ENCODE assay signal across 11 mouse cellular contexts in genomic region chr17:83034914-83035573, GRCm38 (mm10).
DNase-seq lines count a peak whose midpoint lies in the region; ATAC-seq and TF ChIP-seq lines count a peak whose summit lies in the region.
"Had no signal": no experiment of that assay in that cellular context is flagged by ENCODE, and none has a peak within 500 bp of the region (broad histone marks: within the 10 kb centered on the region; RNA-seq: fewer than 3 reads in every experiment).

No protein-coding gene starts in this region.

- TF ChIP-seq POLR2A in embryonic fibroblast, embryonic 13.5 days (IDR thresholded peaks at IDR 0.05; ENCODE audit: low read depth, low read length) = no peak

- H3K27ac ChIP-seq in intestine, embryonic 14.5 days (ENCODE audit: low read depth) = peak overlapping the region; percentile 59; the same call in 1 of the 2 replicates
- no peak overlapping the region; the same call in 1 of the 2 replicates for H3K27ac ChIP-seq in intestine, postnatal 0 days (ENCODE audit: low read depth, low read length)
- H3K27ac ChIP-seq in embryonic fibroblast, embryonic 13.5 days (ENCODE audit: insufficient read depth, low read length) = peak overlapping the region; percentile 76

- no peak for DNase-seq in intestine, embryonic 14.5 days (ENCODE audit: low spot score)
- DNase-seq in kidney, adult 9 months = peak; percentile 24
- peak; percentile 21 for DNase-seq in lung, postnatal 14 days
- no peak for DNase-seq in layer of hippocampus, adult 18-20 months (ENCODE audit: low spot score in 2 of 2)
- DNase-seq in layer of hippocampus, adult 8-10 months (ENCODE audit: low spot score in 2 of 2) = no peak
- no peak for DNase-seq in left cerebral cortex, adult 18-20 months (ENCODE audit: low spot score in 2 of 2)
- DNase-seq: cerebellum, adult 2 months; right cerebral cortex, postnatal 25 days had no signal

- TF ChIP-seq CTCF in intestine, postnatal 0 days (IDR thresholded peaks at IDR 0.05; ENCODE audit: low read depth) = no peak
- no peak for TF ChIP-seq CTCF in embryonic fibroblast, embryonic 13.5 days (IDR thresholded peaks at IDR 0.05; ENCODE audit: borderline replicate concordance, insufficient read depth, low read length)

- H3K4me1 ChIP-seq in intestine, embryonic 14.5 days (replicated peaks; ENCODE audit: control insufficient read depth, insufficient read depth, low read length) = peaks cover 8% of the 10 kb centered on the region
- no peaks in the 10 kb centered on the region for H3K4me1 ChIP-seq in intestine, postnatal 0 days (replicated peaks; ENCODE audit: control insufficient read depth, insufficient read depth, low read length)
- H3K4me1 ChIP-seq in embryonic fibroblast, embryonic 13.5 days (ENCODE audit: control insufficient read depth, insufficient read depth, low read length) = no peaks in the 10 kb centered on the region

- no peak overlapping the region for H3K9ac ChIP-seq in intestine, embryonic 14.5 days (ENCODE audit: low read length)
- H3K9ac ChIP-seq in intestine, postnatal 0 days (ENCODE audit: low read depth, low read length) = no peak overlapping the region

- no peak overlapping the region for H3K4me2 ChIP-seq in intestine, embryonic 14.5 days (ENCODE audit: low read length)
- no peak overlapping the region for H3K4me2 ChIP-seq in intestine, postnatal 0 days (replicated peaks; ENCODE audit: low read depth)

- no peaks in the 10 kb centered on the region for H3K9me3 ChIP-seq in intestine, embryonic 14.5 days (ENCODE audit: control insufficient read depth, low read length)
- H3K9me3 ChIP-seq in intestine, postnatal 0 days (ENCODE audit: control insufficient read depth) = no peaks in the 10 kb centered on the region

- H3K36me3 ChIP-seq in intestine, embryonic 14.5 days (ENCODE audit: control insufficient read depth, insufficient read depth, low read length) = no peaks in the 10 kb centered on the region
- no peaks in the 10 kb centered on the region for H3K36me3 ChIP-seq in intestine, postnatal 0 days (ENCODE audit: control insufficient read depth, insufficient read depth)

- no peaks in the 10 kb centered on the region for H3K27me3 ChIP-seq in intestine, embryonic 14.5 days (replicated peaks; ENCODE audit: control insufficient read depth, insufficient read depth, low read length)
- no peaks in the 10 kb centered on the region for H3K27me3 ChIP-seq in intestine, postnatal 0 days (replicated peaks; ENCODE audit: control insufficient read depth, insufficient read depth, low read length)

- 37% methylated on average over 6 of the region's 6 CpGs for WGBS in intestine, embryonic 14.5 days
- WGBS in intestine, postnatal 0 days = 49% methylated on average over 6 of the region's 6 CpGs

- ATAC-seq in intestine, embryonic 14.5 days (replicated peaks; ENCODE audit: low FRiP score, low TSS enrichment, low read depth) = no peak
- no peak for ATAC-seq in intestine, postnatal 0 days

- no peak overlapping the region for H3K4me3 ChIP-seq in intestine, embryonic 14.5 days (ENCODE audit: low read depth, low read length)
- no peak overlapping the region for H3K4me3 ChIP-seq in intestine, postnatal 0 days (ENCODE audit: low read depth, low read length)
- no peak overlapping the region for H3K4me3 ChIP-seq in embryonic fibroblast, embryonic 13.5 days (ENCODE audit: insufficient read depth, low read length)
- H3K4me3 ChIP-seq: myocyte had no signal

Comparison
In these comparisons a context has a peak if more than half of its experiments do, and no peak if none do; other contexts are left out.
1. DNase-seq: peak in kidney, adult 9 months (single experiment) and lung, postnatal 14 days (single experiment); none in intestine, embryonic 14.5 days (single experiment), layer of hippocampus, adult 18-20 months (0 of 2), layer of hippocampus, adult 8-10 months (0 of 2) and left cerebral cortex, adult 18-20 months (0 of 2).